Mouse (Mus musculus) erythroblast, adult 5-6 weeks (primary cell): ENCODE results near the gene Lbhd1. TPM values are rescaled to one million over a fixed set of nuclear protein-coding genes. Genes with fewer than 3 reads are reported as not detected.

ENCODE experiments used
- ATAC-seq: replicated peaks from 2 replicates; pipeline ENCODE4 v1.8.0; 2016; ENCODE audit warnings: moderate number of reproducible peaks, mild to moderate bottlenecking, moderate TSS enrichment, inconsistent platforms; ENCODE audit not compliant: poor library complexity, low FRiP score, severe bottlenecking
- total RNA-seq, 2 experiments: library from RNA; stranded (forward) in 1 of 2; stranded (reverse) in 1 of 2; fragments of 150-400 nt in 1 of 2; fragments of 200-764, 138-1000 nt in 1 of 2; gene quantifications; 2 replicates each; pipeline versions ENCODE4 v1.2.3 to v1.2.4; 2015 to 2017; ENCODE audit warnings: low replicate concordance in 2 of 2

The Lbhd1 gene
- total RNA-seq, 2 experiments from 2014 or later, result 6.0 to 24.4 TPM

GRCm38 (mm10) chr19:8899079-8899478, 15.5 kb downstream of the Lbhd1 start:
- ATAC-seq, result no peak

DNA sequence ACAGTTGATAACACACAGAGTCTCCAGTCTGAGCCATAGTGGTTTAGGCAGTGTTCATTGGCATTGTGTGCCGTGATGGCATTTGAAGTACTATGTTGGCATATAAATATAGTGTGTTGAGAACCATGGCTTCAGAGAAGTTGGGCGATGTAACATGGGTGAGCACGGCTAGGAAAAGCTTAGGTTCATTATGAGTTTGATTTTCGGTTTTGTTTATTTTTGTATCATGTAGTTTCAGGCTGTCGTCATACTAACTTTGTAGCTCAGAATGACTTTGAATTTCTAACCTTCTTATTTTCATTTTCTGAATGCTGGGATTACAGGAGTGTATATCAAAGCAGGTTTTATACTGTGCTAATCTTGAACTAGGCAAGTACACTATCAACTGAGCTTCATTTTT, 19.9 kb downstream of the Lbhd1 start:
- ATAC-seq, result no peak

DNA sequence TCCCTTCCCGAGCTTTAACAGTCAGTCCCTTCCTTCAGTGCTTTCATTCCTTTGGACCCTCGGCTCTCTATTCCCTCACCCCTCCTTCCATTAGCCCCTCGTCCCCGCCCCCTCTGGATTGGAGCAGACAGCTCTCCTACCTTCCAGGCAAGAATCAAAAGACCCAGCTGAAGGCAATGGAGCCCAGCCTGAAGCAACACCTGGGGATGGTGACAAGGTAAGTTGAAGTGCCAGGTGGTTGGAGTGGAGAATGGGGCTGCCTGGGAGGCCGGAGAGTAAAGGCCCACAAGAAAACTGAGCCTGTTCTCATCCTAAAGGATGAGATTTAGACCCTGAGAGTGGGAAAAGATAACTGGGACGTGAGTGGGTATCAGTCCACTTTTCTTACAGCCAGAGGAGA, 25.0 kb downstream of the Lbhd1 start:
- no peak for ATAC-seq

DNA sequence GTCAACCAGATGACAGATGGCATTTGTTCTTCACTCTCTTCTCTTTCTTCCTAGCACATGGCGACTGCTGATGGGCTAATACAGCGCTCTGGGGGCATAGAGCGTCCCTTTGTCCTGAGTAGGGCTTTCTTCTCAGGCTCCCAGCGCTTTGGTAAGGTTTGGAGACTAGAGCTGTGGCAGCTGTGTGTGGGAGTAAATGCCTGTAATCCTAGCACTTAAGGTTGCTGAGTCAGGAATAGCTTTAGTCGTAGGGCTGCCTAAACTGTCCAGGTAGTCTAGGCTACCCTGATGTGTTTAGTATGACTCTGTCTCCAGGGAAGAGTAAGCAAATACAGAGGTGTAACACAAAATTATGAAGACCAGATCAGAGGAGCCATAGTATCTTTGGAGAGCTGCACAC, 28.3 kb downstream of the Lbhd1 start:
- no peak for ATAC-seq

DNA sequence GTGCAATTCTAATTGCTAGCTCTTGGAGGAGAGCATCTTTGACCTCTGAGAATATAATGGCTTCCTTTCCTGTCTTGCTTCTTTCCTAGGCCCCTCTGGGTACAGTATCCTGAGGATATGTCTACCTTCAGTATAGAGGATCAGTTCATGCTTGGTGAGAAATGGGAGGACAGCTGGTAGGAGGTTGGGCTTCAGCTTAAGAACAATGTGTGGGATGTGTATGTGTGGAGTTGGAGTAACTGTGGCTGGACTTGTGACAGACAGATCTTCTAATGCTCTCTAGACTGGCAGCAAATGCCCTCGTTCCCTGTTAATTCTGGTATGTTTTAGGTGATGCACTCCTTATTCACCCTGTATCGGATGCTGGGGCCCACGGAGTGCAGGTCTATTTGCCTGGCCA, 30.7 kb downstream of the Lbhd1 start:
- ATAC-seq, result no peak

DNA sequence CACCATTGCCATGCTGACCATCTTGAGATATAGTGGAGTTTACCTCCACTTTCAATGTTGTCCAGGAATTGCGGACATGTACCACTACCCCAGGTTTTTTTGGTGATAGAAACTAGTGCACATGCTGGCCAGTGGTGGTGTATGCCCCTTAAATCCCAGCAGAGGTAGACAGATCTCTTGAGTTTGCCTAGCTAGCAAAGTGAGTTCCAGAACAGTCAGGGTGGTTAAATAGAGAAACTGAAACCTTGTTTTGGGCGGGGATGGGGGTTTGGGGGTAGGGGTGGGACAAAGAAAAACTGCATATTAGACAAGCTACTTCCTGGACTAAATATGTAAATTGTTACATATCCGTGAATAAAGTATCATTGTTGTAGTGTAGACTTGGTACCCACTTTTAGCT, 35.5 kb downstream of the Lbhd1 start:
- no peak for ATAC-seq

GRCm38 (mm10) chr19:8919684-8920072, 36.1 kb downstream of the Lbhd1 start:
- no peak for ATAC-seq

DNA sequence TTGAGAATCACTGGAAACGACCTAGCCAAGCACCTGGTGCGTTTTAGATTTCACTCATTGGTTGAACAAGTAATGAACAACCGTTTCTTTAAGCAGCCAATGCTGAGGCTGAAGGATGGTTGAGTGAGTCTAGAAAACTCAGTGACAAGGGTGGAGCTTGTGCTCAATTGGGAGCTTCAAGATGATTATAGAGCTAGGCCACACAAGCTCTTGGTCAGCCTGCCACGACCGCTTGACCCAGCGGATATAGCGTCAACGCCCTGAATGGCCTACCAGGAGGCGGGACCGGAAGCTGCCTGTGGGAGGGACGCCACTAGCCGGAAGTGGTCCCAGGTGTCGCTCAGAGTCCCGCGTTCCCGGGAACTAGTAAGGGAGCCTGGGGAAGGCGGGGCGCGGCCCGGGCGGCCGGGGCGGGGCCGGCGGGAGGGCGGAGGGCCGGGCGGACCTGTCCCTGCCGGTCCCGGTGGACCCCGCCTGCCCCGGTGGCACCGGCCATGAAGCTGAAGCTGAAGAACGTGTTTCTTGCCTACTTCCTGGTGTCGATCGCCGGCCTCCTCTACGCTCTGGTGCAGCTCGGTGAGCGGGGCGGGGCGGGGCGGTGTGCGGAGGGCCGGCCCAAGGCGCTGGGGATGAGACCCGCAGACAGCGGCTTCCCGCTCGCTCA, 36.7 kb downstream of the Lbhd1 start, which contains the start of gene B3gat3:
Gene B3gat3, plus strand, starts transcription at position 302 of the 664 bp plus-strand sequence.
- ATAC-seq, result peak; percentile 92

DNA sequence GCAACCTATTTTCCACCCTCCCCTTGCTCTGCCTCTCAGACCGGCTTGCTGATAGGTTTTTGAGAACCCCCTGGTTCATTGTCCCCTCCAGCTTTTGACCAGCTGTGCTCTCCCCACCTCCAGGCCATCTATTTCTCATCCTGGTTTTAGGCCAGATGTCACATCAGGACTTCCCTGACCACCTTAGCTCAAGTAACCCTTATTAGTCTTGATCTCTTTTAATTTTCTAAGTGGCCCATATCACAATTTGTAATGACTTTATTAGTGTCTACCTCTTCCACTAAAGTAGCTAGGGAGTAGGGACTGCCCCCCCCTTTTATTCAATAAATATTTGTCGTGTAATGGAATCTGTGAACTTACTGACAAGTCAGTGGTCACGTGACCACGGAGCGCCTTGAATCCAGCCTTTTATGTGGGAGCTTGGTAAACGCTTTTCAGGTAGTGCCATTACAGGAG, 37.3 kb downstream of the Lbhd1 start:
- peak; percentile 73 for ATAC-seq

GRCm38 (mm10) chr19:8921741-8922140, 38.2 kb downstream of the Lbhd1 start:
- no peak for ATAC-seq

DNA sequence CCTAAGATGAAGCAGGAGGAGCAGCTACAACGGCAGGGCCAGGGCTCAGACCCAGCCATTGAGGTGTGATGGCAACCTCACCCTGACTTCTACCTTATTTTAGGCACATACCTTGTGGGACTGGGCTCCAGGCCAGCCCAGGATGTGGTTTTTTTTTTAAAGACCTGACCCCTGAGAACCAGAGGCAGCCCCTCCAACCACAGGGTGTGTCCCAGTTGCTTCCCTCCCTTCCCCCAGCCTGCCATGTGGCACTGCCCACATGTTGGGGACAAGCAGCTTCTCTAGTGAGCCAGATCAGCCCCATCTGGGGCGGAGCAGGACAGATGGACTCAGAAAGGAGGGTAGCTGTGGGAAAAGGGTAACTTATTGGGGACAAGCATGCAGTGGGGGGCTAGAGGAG, 43.2 kb downstream of the Lbhd1 start:
- ATAC-seq, result no peak

DNA sequence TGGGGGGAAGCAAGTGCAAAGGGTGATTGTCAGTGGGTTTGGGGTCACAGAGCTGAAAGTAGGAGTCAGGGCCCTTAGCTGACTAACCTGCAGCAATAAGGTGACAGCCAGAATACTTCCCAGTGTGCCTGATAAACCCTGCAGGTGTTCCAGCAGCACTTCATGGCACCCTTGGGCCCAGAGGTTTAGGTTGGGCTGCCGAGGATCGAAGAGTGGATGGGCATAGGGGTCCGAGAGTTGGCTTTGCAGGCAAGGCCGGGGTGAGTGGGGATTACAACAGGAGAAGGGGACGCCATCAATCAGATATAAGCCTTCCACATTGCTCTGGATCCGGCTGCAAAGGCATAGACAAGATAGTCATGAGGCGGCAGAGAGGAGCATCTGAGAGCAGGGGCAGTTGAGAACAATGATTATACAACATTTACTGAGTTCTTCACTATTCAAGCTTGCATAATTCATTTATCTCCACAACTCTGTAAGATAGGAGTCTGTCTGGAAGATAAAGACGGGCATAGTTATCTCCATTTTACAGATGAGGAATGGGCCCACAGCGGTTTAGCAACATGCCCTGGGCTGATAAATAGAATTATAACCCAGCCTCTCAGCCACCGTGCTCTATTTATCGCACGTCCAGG, 44.5 kb downstream of the Lbhd1 start:
- no peak for ATAC-seq

- no peak; the same call in 1 of the 2 replicates for ATAC-seq
Measured at GRCm38 (mm10) chr19:8928689-8929223, 45.2 kb downstream of the Lbhd1 start.

GRCm38 (mm10) chr19:8929224-8930088, 45.9 kb downstream of the Lbhd1 start, which contains the start of the genes Rom1 and Eml3:
Gene Rom1, minus strand, starts transcription at chr19:8929356.
Gene Eml3, plus strand, starts transcription at chr19:8929552.
- ATAC-seq, result peak; percentile 84

DNA sequence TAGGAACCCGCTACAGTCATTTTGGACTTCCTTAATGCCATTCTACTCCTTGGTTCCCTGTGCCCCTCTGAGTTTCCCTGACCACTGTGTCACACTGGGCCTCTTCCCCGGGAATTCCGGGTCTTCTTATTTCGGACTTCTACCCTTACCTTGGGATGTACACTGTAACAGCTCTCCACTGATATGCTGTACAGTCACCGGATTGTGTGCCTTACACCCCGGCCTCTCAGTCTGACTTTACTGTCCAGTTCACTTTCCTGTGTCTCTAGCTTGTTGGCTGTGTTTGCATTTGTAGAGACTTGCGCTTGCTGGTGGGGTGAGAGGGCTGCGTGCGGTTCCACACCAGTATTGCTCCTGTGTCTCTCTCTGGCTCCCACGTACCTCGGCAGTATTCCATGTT, 46.6 kb downstream of the Lbhd1 start:
- ATAC-seq, result no peak

DNA sequence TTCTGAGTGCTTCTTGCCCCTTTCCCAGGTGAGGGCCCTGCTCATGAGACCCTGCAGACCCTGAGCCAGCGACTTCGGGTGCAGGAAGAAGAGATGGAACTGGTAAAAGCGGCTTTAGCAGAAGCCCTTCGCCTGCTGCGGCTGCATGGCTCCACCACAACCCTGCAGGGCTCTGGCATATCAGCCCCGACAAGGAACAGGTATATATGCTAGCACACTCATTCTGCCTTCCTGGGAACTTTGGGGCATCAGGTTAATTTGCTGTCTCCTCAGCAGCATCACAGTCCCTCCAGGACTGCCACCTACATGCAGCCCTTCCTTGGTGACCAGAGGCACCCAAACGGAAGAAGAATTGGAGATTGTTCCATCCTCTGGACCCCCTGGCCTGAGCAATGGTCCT, 47.2 kb downstream of the Lbhd1 start:
- no peak for ATAC-seq

DNA sequence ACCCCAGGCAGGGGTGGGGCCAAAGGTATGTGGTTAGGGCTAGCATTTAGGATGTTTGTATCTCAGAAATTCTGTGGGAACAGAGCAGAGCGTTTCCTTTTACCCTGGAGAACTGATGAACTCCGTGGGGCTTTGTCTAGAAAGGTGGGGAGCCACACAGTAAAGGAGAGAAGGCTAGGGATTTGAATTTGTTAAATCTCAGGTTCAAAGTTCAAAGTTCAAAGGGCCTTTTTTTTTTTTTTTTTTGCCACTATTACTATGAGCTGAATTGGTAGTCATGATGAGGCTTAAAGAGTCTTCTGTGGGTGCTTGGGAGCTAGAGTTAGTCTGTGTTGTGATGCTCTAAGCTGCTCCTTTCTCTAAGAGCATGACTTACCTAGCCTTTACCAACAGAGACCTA, 53.2 kb downstream of the Lbhd1 start:
- ATAC-seq, result no peak

DNA sequence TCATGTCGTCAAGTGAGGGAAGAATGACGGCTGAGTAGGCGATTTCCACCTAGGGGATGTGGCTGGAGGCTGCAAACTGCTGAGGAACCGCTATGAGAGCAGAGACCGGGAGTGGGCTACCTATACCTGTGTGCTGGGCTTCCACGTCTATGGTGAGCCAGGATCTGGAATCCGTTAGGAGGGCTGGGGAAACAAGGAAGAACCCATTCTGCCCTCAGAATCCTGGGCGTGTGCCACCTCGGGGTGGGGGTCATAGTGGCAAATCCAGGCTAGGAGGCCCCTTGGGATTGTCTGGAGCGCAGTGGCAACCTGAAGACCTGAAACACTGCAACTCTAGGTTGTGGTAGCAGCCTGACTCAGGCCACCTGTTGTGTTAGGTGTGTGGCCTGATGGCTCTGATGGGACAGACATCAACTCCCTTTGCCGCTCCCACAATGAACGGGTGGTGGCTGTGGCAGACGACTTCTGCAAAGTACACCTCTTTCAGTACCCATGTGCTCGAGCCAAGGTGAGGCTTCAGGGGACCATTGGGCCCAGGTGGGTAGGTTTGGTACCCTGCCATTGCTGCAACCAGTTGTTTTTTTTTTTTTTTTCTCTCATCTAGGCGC, 57.1 kb downstream of the Lbhd1 start:
- no peak for ATAC-seq

DNA sequence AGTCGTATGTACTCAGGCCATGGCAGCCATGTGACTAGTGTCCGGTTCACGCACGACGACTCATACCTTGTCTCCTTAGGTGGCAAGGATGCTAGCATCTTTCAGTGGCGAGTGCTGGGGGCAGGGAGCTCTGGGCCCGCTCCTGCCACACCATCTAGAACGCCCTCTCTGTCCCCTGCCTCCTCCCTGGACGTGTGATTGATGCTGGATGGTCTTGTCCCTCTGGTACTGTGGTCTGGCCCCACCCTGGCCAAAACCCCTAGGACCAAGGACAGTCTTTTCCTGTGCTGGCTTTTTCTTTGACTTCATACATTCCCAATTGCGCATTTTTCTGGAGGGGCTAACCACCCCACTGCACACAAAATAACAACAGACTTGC, 57.6 kb downstream of the Lbhd1 start:
- ATAC-seq, result no peak; the same call in 1 of the 2 replicates
